Mouse (Mus musculus): ENCODE results near the gene Ttc13.

DNA sequence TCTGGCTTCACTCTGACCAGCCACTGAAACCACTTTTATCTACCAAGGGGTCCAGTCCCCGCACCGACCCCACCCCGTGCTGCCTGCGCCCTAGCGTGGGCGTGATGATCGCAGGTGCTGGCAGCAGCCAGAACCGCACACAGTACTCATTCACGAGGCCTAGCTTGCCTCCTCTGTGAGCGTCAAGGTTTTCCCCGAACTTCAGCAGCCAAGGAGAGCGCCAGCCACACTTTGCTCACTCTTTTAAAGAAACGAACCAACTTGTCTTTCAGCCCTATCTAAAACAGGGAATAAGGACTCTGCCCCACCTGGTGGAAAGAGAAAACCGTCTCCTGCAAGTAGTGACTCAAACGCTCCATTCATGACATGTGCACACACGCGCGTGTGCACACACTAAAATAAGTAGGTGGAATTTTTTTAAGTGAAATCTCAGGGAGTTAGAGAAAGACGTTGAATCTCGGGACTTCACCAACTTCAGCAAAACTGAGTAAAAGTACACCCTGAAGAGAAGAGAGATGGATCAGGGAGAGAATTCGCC, 30.6 kb upstream of the Ttc13 start:
- TF ChIP-seq GATA1 (IDR thresholded peaks at IDR 0.05; ENCODE audit: low read length) (no peak), TAL1 (IDR thresholded peaks at IDR 0.05; ENCODE audit: low read length) (no peak)

All from erythroblast, embryonic 14.5 days (primary cell).